Mouse (Mus musculus) lung, embryonic 16.5 days (tissue): ENCODE results near the gene Noc2l. TPM values are rescaled to one million over a fixed set of nuclear protein-coding genes. Genes with fewer than 3 reads are reported as not detected.

Source experiments
- ATAC-seq: fragments of 200-750 bp; cut with Nextera tagmentation; 2 replicates; pipeline ENCODE4 v1.8.0; 2017; ENCODE audit warnings: low read depth, mild to moderate bottlenecking, moderate library complexity
- H3K27ac ChIP-seq: fragments of 300-500 bp; sonication (generic); 2 replicates; pipeline ENCODE4 v1.5.1; 2014; ENCODE audit warnings: mild to moderate bottlenecking, control low read depth, low read length
- H3K27me3 ChIP-seq: fragments of 300-500 bp; sonication (generic); 2 replicates; pipeline ENCODE4 v1.6.1; 2014; ENCODE audit warnings: low read depth, low read length, mixed read lengths; ENCODE audit not compliant: control insufficient read depth, insufficient read depth
- H3K36me3 ChIP-seq: fragments of 300-500 bp; sonication (generic); 2 replicates; pipeline ENCODE4 v1.6.1; 2014; ENCODE audit warnings: low read length; ENCODE audit not compliant: control insufficient read depth, insufficient read depth
- H3K4me1 ChIP-seq: fragments of 300-500 bp; sonication (generic); replicated peaks from 2 replicates; pipeline ENCODE4 v1.6.1; 2014; ENCODE audit warnings: low read length, mixed read lengths; ENCODE audit not compliant: control insufficient read depth, insufficient read depth
- H3K4me2 ChIP-seq: fragments of 300-500 bp; sonication (generic); 2 replicates; pipeline ENCODE4 v1.6.1; 2014; ENCODE audit warnings: low read depth, low read length, control low read depth
- H3K4me3 ChIP-seq: fragments of 300-500 bp; sonication (generic); 2 replicates; pipeline ENCODE4 v1.5.1; 2014; ENCODE audit warnings: mild to moderate bottlenecking, low read length, control low read depth
- H3K9ac ChIP-seq: fragments of 300-500 bp; sonication (generic); 2 replicates; pipeline ENCODE4 v1.6.1; 2014; ENCODE audit warnings: low read length, control low read depth
- H3K9me3 ChIP-seq: fragments of 300-500 bp; sonication (generic); 2 replicates; pipeline ENCODE4 v1.6.1; 2016; ENCODE audit warnings: low read length; ENCODE audit not compliant: control insufficient read depth
- WGBS: fragments of 180-500 bp; shearing (Covaris S2); extraction: QIAGEN DNeasy Blood & Tissue Kit; methylation state at CpG from one replicate; pipeline ENCODE4 v1.1.7; 2014; 5-methylcytosine and 5-hydroxymethylcytosine counted together
- polyA plus RNA-seq: library from polyadenylated mRNA; unstranded; fragments of >200 nt; fragmentation: Nextera tagmentation; extraction: Ambion mirVana; gene quantifications from 2 replicates; pipeline ENCODE4 v1.2.1, GENCODE M21; 2015

Noc2l gene
- polyA plus RNA-seq: 51.3 and 51.6 TPM in 2 replicates

- Histone ChIP-seq H3K4me3 (peak within 1 kb of the TSS; percentile 96), H3K9me3 (no peaks in the 10 kb centered on the region), H3K4me2 (peak within 1 kb of the TSS; percentile 95), H3K9ac (peak within 1 kb of the TSS; percentile 82), H3K4me1 (peaks cover 17% of the 10 kb centered on the region), H3K27me3 (no peaks in the 10 kb centered on the region), H3K36me3 (peaks cover 36% of the 10 kb centered on the region), H3K27ac (peak within 1 kb of the TSS; percentile 96)
- under 1% methylated on average over 88 of the region's 90 CpGs for WGBS
- ATAC-seq: peak; percentile 94
These were observed at the start of gene Noc2l for GRCm38 (mm10) chr4:156235808-156236533. Gene Noc2l (plus strand): TSS chr4:156236010.

GRCm38 (mm10) chr4:156188162-156188810 lies 47.5 kb upstream of the Noc2l start:
- ATAC-seq: no peak

GRCm38 (mm10) chr4:156188811-156189323 lies 46.9 kb upstream of the Noc2l start:
- no peaks in the 10 kb centered on the region for H3K27me3 ChIP-seq
- ATAC-seq: peak; percentile 27; the same call in 1 of the 2 replicates
- 33% methylated on average over 6 of the region's 6 CpGs for WGBS
- H3K9me3 ChIP-seq: no peaks in the 10 kb centered on the region
- 0 out of 2 replicates have a peak overlapping the region, but pooled peaks have one; percentile 4 for H3K9ac ChIP-seq
- H3K36me3 ChIP-seq: peaks cover 12% of the 10 kb centered on the region
- no peak overlapping the region for H3K4me3 ChIP-seq
- peak overlapping the region; percentile 53; the same call in 1 of the 2 replicates for H3K27ac ChIP-seq
- no peak overlapping the region for H3K4me2 ChIP-seq
- H3K4me1 ChIP-seq: peaks cover 40% of the 10 kb centered on the region

More at GRCm38 (mm10) chr4:156188162-156188810, 47.5 kb upstream of the Noc2l start:
- Histone ChIP-seq H3K4me1 (peaks cover 34% of the 10 kb centered on the region), H3K4me2 (no peak overlapping the region), H3K9ac (no peak overlapping the region), H3K27me3 (no peaks in the 10 kb centered on the region), H3K36me3 (peaks cover 12% of the 10 kb centered on the region), H3K9me3 (no peaks in the 10 kb centered on the region), H3K27ac (no peak overlapping the region), H3K4me3 (no peak overlapping the region)
- WGBS: 75% methylated on average over 5 of the region's 5 CpGs

- H3K4me1 ChIP-seq: peaks cover 56% of the 10 kb centered on the region
- 38% methylated on average over 8 of the region's 8 CpGs for WGBS
These were observed 43.2 kb upstream of the Noc2l start for GRCm38 (mm10) chr4:156192421-156193199.

GRCm38 (mm10) chr4:156193200-156193590 lies 42.6 kb upstream of the Noc2l start:
- Histone ChIP-seq H3K4me1 (peaks cover 56% of the 10 kb centered on the region), H3K4me3 (0 out of 2 replicates have a peak overlapping the region, but pooled peaks have one; percentile 16), H3K36me3 (peaks cover 9% of the 10 kb centered on the region), H3K9ac (peak overlapping the region; percentile 51; the same call in 1 of the 2 replicates), H3K27me3 (no peaks in the 10 kb centered on the region), H3K9me3 (no peaks in the 10 kb centered on the region), H3K4me2 (peak overlapping the region; percentile 42; the same call in 1 of the 2 replicates), H3K27ac (peak overlapping the region; percentile 97)
- WGBS: 28% methylated on average over 2 of the region's 2 CpGs
- peak; percentile 21; the same call in 1 of the 2 replicates for ATAC-seq

More at GRCm38 (mm10) chr4:156192421-156193199, 43.2 kb upstream of the Noc2l start:
- ATAC-seq: peak; percentile 47
- Histone ChIP-seq H3K27me3 (no peaks in the 10 kb centered on the region), H3K9me3 (no peaks in the 10 kb centered on the region), H3K4me2 (peak overlapping the region; percentile 42), H3K4me3 (0 out of 2 replicates have a peak overlapping the region, but pooled peaks have one; percentile 14), H3K9ac (peak overlapping the region; percentile 51), H3K36me3 (peaks cover 9% of the 10 kb centered on the region), H3K27ac (peak overlapping the region; percentile 97)

GRCm38 (mm10) chr4:156193906-156194305 lies 41.9 kb upstream of the Noc2l start:
- H3K27ac ChIP-seq: peak overlapping the region; percentile 88
- H3K9ac ChIP-seq: no peak overlapping the region
- peak overlapping the region; percentile 16; the same call in 1 of the 2 replicates for H3K4me3 ChIP-seq
- 46% methylated on average over 5 of the region's 5 CpGs for WGBS
- peaks cover 9% of the 10 kb centered on the region for H3K36me3 ChIP-seq
- peak overlapping the region; percentile 32; the same call in 1 of the 2 replicates for H3K4me2 ChIP-seq
- peaks cover 49% of the 10 kb centered on the region for H3K4me1 ChIP-seq
- no peaks in the 10 kb centered on the region for H3K9me3 ChIP-seq
- no peaks in the 10 kb centered on the region for H3K27me3 ChIP-seq
- no peak for ATAC-seq

GRCm38 (mm10) chr4:156194346-156194745 lies 41.5 kb upstream of the Noc2l start:
- Histone ChIP-seq H3K4me1 (peaks cover 45% of the 10 kb centered on the region), H3K4me3 (no peak overlapping the region), H3K9me3 (no peaks in the 10 kb centered on the region), H3K27ac (no peak overlapping the region), H3K4me2 (peak overlapping the region; percentile 98), H3K36me3 (peaks cover 9% of the 10 kb centered on the region), H3K9ac (no peak overlapping the region), H3K27me3 (no peaks in the 10 kb centered on the region)
- ATAC-seq: no peak
- 54% methylated on average over 6 of the region's 6 CpGs for whole genome bisulfite sequencing

GRCm38 (mm10) chr4:156195927-156196870 lies 39.6 kb upstream of the Noc2l start:
- Histone ChIP-seq H3K36me3 (peaks cover 2% of the 10 kb centered on the region; the same call in 1 of the 2 replicates), H3K27me3 (no peaks in the 10 kb centered on the region), H3K9me3 (no peaks in the 10 kb centered on the region), H3K4me2 (peak overlapping the region; percentile 98), H3K4me1 (peaks cover 42% of the 10 kb centered on the region), H3K9ac (peak overlapping the region; percentile 90), H3K4me3 (peak overlapping the region; percentile 96), H3K27ac (peak overlapping the region; percentile 89)
- 0 out of 2 replicates have a peak, but pooled peaks have one; percentile 10 for ATAC-seq
- WGBS: 3% methylated on average over 35 of the region's 35 CpGs
